Mouse (Mus musculus) heart, adult 18-20 months (tissue): ENCODE measurements around the gene Gata3. TPM values are rescaled to one million over a fixed set of nuclear protein-coding genes. Genes with fewer than 3 reads are reported as not detected.
A peak's percentile ranks its signal among the peaks of the same experiment; 100 is the strongest.

Experiments
- DNase-seq, 2 experiments: peaks; one replicate each; pipeline ENCODE4 v3.0.0; 2021 to 2022; ENCODE audit warnings: mixed read lengths in 1 of 2
- total RNA-seq, 2 experiments: library from RNA; stranded (reverse); gene quantifications; 2 replicates each; pipeline ENCODE4 v1.2.3; 2021

Gene Gata3
- total RNA-seq, 2 experiments from 2014 or later, result 0.62 to 1.0 TPM

DNA sequence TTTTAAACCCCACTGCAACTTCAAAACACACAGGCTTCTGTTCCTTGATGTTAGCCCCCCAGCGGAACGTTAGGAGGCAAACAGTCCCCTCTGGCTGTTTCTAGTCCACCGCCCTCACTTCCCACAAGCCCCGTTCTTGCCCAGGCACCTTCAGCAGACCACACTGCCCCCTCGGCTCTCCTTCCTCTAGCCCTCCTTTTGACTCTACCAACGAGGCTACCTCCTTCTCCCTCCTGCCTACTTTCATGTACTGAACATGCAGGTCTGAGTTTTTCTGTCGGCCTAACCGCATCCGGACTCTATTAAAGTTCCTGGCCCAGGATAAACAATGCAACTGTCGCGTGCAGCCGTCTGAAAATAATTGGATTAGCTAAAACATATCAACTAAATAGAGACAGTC is 17.2 kb downstream of the Gata3 start:
- DNase-seq, result no peak

DNA sequence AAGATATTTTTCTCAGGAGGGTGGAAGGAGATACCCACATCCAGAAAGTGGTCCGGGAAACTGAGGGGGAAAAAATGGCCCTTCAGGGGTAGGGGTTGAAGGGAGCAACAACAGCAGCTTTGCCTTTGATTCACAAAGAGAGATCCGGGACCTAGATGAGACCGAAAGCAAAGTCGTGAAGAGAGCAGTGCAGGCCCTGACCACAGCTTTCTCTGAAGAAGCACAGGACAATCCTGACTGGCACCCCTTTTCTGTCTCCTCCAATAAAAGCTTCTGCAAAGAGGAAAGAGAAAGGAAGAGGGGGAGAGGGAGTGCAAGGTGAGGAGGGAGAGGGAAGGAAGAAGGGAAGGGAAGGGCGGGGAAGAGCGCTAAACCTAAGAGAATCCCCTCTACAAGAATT is 18.0 kb downstream of the Gata3 start:
- no peak for DNase-seq

DNA sequence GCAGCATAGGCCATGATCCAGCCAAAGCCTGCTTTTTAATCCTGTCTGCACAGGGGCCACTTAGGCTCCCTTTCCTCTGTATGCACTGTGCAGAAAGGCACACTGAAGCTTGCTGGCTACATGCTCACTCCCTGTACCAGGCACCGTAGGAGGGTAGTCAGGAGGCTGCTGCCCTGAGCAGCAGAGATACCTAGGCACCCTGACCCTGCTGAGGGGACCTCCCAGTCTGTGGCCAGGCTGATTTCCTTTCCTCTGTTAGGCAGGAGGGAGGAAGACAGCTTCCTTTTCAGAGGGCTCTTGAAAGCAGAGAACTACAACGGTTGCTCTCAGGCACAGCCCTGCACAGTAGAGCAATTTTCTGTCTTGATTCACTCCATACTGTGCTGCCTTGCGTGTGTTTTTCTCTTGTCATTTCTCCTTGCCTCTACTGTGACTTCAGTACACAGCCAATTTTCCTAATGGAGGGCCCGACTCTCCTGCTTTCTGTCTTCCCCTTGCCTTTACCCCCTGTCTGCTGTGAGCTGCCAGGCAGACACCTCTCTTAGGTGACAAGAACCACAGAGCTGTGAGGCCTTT is 18.6 kb downstream of the Gata3 start:
- DNase-seq, result no peak

DNA sequence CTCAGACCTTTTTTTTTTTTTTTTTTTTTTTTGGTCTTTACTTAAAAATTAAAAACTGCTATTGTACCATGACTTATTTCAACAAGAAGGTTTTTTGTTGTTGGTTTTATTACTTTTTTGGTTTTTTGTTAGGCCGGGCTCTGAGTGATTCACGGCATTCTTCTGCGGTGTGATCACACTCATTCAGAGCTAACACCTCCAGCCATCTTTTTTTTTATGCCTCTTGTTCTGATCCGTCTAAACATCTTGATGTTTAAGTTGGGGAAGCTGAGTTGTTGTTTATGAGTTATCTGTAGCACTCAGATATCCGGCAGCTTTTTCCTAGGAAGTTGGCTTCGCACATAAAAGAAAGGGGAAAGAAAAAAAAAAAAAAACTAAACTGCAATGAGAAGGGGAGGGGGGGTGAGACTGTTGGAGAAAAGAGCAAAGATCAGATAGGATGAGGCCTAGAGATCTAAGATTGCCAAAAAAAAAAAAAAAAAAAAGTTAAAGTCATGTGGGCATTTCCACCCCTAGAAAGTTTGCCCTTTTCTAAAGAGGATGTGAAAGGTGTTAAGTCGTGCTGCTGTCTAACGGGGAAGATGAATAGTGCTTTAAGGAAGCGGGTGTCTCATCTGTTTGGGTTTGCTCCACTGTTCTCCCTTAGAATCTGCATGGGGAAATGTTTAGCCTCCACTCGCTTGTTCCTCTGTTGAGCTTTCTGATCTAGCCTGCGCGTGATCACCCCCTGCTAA is 22.6 kb downstream of the Gata3 start:
- DNase-seq, result no peak

DNA sequence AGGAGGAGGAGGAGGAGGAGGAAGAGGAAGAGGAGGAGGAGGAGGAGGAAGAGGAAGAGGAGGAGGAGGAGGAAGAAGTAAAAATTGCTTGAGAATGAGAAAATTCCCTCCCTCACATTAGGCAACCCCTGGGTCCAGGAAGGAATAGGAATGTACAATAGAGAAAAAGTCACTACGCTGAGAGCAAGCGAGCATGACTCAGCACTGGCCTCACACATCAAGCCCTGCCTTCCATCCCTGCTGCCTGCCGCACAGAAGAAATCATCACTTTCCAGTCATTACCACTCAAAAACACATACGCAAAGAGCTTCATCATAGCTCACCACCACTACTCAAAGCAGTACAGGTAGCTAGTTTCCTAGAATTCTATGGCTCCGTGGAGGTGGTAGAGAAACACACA is 29.1 kb downstream of the Gata3 start:
- no peak for DNase-seq

DNA sequence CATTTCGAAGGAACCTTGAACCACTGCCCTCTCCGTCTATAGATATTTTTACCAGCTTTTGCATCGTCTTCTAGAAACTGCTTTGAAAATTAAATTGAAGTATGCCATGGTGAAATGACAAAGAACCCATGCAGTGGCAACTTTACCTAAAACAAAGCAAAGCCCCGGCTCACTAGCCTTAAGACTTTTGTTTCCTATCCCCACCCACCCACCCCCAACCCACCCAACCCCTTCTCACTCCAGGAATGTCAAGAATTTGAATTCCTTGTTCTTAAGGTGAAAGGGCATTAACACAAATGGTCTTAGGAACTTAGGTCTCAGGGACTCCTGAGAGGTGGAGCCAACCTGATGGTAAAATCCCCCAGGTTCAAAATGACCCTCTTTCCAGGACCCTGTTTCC is 34.0 kb downstream of the Gata3 start:
- no peak for DNase-seq

DNA sequence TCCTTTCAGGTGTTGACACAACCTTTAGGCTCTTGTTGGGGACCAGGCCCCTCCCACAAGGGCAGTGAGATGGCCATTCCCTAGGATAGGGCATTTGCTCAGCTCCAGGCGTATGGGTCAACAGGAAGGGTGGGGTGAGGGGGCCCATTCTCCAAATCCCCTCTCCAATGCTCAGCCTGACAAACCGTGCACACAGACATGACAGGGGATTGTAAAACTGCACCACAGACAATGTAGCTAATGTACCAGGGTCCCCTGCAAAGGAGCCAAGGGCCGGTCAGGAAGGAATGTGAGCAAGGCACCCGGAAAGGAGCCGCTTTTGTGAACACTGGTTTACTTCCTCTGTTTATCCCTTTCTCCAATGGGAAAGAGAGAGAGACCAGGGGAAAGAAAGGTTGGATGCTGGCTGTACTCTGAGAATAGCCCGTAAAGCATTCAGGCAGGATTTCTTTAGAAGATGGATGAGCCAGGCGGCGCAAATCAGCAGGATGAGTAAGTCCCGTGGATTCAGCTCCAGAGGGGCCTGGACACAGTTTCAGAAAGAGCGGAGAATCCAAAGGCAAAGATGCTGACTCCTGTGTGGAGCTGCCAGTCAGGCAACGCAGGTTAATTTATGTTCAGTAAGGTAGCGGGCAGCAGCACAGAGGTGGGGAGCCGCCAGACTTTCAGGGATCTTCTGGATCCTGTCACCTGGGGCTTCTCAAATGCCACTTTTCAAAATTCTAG is 36.8 kb downstream of the Gata3 start:
- DNase-seq, result no peak

DNA sequence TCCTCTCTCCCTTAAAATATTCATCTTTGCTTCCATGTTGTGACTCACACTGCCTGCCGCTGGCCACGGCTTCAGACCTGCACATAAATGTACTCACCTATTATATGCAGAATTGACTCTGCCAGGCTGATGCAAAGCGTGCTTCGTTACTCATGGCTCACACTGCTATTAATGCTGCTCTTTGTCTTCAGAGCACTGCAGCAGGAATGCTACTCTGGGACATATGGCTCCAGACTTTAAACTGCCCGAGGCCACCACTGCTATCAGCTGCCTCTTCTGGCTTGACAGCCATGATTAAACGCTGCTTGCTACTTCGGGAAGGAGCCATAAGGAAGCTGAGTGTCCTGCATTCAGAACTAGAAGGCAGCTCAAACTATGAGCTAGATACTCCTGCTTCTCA is 54.6 kb downstream of the Gata3 start:
- no peak for DNase-seq

DNA sequence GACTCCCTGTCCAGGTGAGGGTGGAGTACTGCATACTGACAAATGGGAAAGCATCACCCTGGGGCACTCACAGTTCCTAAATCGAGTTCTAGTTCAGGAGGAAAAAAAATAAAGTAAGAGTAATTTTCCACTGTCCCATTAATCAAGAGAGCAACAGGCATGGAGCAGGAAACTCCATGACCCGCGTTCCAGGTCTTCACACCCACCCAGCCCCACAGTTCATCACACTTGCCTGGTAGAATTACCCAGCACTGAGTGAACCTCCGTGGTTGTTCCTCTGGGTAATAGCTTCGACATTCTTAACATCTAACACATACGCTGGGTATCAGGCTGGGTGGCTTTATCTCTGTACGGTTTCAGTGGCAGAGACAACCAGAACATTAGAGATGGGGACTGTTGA is 56.1 kb downstream of the Gata3 start:
- no peak for DNase-seq

DNA sequence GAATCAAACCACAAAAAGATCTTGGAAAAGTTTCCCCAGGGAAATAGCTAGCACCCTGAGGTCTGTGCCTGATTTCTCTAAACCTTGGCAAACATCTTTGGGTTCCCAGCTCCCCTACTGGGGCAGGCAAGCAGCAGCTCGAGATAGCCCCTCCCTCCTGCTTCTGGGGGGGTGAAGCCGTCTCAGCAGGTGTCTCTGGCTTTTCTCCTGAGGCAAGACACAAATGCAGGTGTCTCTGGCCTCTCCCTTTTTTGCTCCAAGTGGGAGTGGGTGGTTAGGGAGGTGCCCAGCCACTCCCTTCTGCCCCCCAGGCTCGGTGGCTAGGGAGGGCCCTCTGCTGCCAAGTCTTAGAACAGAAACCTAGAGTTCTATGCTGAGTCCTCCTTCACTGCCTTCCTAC is 62.2 kb downstream of the Gata3 start:
- no peak for DNase-seq

DNA sequence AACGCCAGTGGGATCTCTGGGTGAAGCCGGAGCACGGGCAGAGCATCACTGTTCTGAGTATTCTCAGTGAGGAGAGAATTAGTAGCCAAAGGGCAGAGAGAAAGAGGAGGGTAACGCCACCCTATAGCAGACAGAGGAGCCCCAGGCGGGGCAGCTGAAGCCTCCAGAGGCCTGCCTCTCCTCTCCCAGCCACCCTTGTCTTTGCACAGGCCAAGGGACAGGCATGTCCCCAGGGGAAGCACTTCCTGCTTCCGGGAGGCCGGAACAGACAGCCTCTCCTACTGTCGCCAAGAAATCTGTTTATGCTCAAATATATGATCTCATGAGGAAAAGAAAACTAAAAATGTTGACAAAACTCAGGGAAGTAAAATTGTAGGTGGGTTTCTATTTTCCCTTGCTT is 69.2 kb downstream of the Gata3 start:
- peak in 1 of 2 experiments; percentile 29 for DNase-seq

DNA sequence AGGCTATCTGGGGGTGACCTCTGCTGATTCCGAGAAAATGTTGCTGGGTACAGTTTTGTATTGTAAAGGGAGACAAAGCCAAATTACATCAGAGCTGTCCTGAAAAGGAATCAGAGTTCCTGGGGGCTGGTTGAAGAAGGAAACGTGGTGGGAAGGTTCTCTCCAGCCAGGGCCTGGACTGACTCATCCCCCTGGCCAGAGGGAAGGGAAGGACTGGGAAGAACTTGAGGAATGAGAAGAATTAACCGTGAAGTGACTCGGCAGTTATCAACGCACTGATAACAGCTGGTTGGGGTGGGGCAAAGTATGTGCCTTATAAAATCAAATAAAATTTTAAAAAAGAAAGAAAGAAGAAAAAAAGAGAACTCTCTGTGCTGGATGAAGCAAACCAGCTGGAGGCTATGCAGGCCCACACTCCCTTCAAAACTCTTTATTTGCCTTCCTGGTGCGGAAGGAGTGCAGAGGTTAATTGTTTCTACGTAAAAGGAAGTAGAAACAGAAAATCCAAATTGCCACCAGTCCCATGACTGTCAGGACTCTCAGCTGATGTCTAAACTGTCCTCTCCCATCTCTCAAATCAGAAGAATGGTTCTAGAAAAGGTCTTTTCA is 71.6 kb downstream of the Gata3 start:
- DNase-seq, result peak in 1 of 2 experiments; percentile 11

Other genes with a start within 250 kb of the Gata3 start
- gene 4930412O13Rik, start 8.8 kb downstream of the Gata3 start, total RNA-seq, result not detected
- gene 9230102O04Rik, start 494 bp downstream of the Gata3 start, total RNA-seq, result not detected
- 1 to 10 TPM; 8.2 to 8.4 TPM for gene Taf3, start 158.6 kb upstream of the Gata3 start, total RNA-seq
- 1,000 to 10,000 TPM; 1,460 to 1,539 TPM for gene Atp5c1, start 190.5 kb upstream of the Gata3 start, total RNA-seq
- gene Kin, start 190.6 kb upstream of the Gata3 start, total RNA-seq, result 1 to 10 TPM; 7.8 to 9.4 TPM
- under 1 TPM; 0.35 to 0.85 TPM for gene Itih2, start 241.4 kb upstream of the Gata3 start, total RNA-seq